Mouse (Mus musculus) forebrain, embryonic 11.5 days (tissue): Measurements from ENCODE around the gene Patl2. TPM values are rescaled to one million over a fixed set of nuclear protein-coding genes. Genes with fewer than 3 reads are reported as not detected.

Source experiments
- ATAC-seq: fragments of 200-750 bp; cut with Nextera tagmentation; replicated peaks from 2 replicates; pipeline ENCODE4 v1.8.0; 2017; ENCODE audit warnings: moderate TSS enrichment; ENCODE audit not compliant: low FRiP score
- DNase-seq: peaks from one replicate; pipeline ENCODE4 v3.0.0-alpha.2; 2017; ENCODE audit warnings: low spot score
- H3K27ac ChIP-seq: fragments of 300-500 bp; sonication (generic); 2 replicates; pipeline ENCODE4 v1.5.1; 2014; ENCODE audit warnings: low read depth, low read length
- H3K27me3 ChIP-seq: fragments of 300-500 bp; sonication (generic); 2 replicates; pipeline ENCODE4 v1.6.1; 2014; ENCODE audit warnings: mild to moderate bottlenecking, low read length, mixed read lengths; ENCODE audit not compliant: control insufficient read depth, insufficient read depth
- H3K36me3 ChIP-seq: fragments of 300-500 bp; sonication (generic); 2 replicates; pipeline ENCODE4 v1.6.1; 2014; ENCODE audit warnings: mild to moderate bottlenecking, low read length, moderate library complexity, mixed read lengths; ENCODE audit not compliant: control insufficient read depth, insufficient read depth
- H3K4me1 ChIP-seq: fragments of 300-500 bp; sonication (generic); replicated peaks from 2 replicates; pipeline ENCODE4 v1.6.1; 2014; ENCODE audit warnings: low read length, mixed read lengths; ENCODE audit not compliant: control insufficient read depth, insufficient read depth
- H3K4me2 ChIP-seq: fragments of 300-500 bp; sonication (generic); 2 replicates; pipeline ENCODE4 v1.6.1; 2014; ENCODE audit warnings: low read depth, mild to moderate bottlenecking, low read length, moderate library complexity, mixed read lengths; ENCODE audit not compliant: severe bottlenecking
- H3K4me3 ChIP-seq: fragments of 300-500 bp; sonication (generic); 2 replicates; pipeline ENCODE4 v1.5.1; 2014; ENCODE audit warnings: low read depth, low read length
- H3K9ac ChIP-seq: fragments of 300-500 bp; sonication (generic); 2 replicates; pipeline ENCODE4 v1.6.1; 2014; ENCODE audit warnings: low read length
- H3K9me3 ChIP-seq: fragments of 300-500 bp; sonication (generic); 2 replicates; pipeline ENCODE4 v1.6.1; 2016; ENCODE audit warnings: low read length, mixed read lengths; ENCODE audit not compliant: control insufficient read depth
- WGBS: fragments of 180-500 bp; shearing (Covaris S2); extraction: QIAGEN DNeasy Blood & Tissue Kit; methylation state at CpG from one replicate; pipeline ENCODE4 v1.1.7; 2014; 5-methylcytosine and 5-hydroxymethylcytosine counted together
- polyA plus RNA-seq: library from polyadenylated mRNA; unstranded; fragments of >200 nt; fragmentation: Nextera tagmentation; extraction: Ambion mirVana; gene quantifications from 2 replicates; pipeline ENCODE4 v1.2.1, GENCODE M21; 2014

Gene Patl2
- polyA plus RNA-seq, result not detected in 2 replicates

- Histone ChIP-seq H3K27me3 (no peaks in the 10 kb centered on the region), H3K4me2 (no peak within 1 kb of the TSS), H3K36me3 (no peaks in the 10 kb centered on the region), H3K9me3 (no peaks in the 10 kb centered on the region), H3K9ac (no peak within 1 kb of the TSS), H3K4me1 (no peaks in the 10 kb centered on the region), H3K4me3 (no peak within 1 kb of the TSS), H3K27ac (no peak within 1 kb of the TSS)
- ATAC-seq (no peak), DNase-seq (no peak)
- WGBS, result 81% methylated on average over 17 of the region's 17 CpGs
These were observed at the start of gene Patl2, which contains the start of gene Terb2 for GRCm38 (mm10) chr2:122186106-122186505. Gene Patl2 (minus strand): TSS chr2:122186189. Gene Terb2 (plus strand): TSS chr2:122186272.

- H3K36me3 ChIP-seq, result no peaks in the 10 kb centered on the region
- H3K9ac ChIP-seq, result no peak overlapping the region
- peak overlapping the region; percentile 60 for H3K4me2 ChIP-seq
- H3K27ac ChIP-seq, result no peak overlapping the region
- peak overlapping the region; percentile 51 for H3K4me3 ChIP-seq
- H3K27me3 ChIP-seq, result no peaks in the 10 kb centered on the region
- no peak for DNase-seq
- ATAC-seq, result no peak
- H3K9me3 ChIP-seq, result no peaks in the 10 kb centered on the region
- H3K4me1 ChIP-seq, result no peaks in the 10 kb centered on the region; the same call in 1 of the 2 replicates
- WGBS, result 91% methylated on average over 2 of the region's 2 CpGs
These were observed 49.4 kb upstream of the Patl2 start for GRCm38 (mm10) chr2:122235425-122235824.

DNA sequence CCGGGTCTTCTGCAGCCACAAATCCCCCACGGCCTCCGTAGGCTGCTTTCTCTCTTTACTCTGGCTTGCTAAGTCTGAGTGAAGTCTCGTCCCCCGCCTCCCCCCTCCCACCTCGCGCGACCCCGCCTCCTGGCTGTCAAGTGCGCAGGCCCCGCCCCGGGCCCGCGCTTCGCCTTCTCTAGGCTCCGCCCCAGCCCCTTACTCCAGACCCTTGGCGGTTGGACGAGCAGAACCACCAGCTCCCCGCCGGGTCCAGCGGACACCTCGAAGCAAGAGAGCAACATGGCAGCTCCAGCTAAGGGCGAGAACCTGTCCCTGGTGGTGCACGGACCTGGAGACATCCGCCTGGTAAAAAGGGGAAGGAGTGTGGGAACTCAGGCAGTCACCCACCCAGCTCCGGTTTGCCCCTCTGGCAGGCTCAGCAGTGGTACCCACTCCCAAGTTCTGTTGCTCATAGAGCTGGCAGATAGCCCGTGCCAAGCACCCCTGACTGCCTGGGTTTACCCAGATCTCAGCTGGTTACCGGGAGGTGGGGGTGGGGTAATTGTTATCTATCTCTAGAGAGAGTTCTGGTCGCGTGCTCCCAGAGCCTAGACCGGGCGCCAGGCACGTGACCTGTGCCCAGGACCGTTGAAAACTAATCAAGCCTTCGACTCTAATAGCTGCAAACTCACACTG lies 48.8 kb upstream of the Patl2 start, which contains the start of gene Sord:
Sord (plus strand) TSS at position 139 of the 678 bp plus-strand sequence.
- ATAC-seq (peak; percentile 96), DNase-seq (peak; percentile 97)
- H3K36me3 ChIP-seq, result no peaks in the 10 kb centered on the region
- under 1% methylated on average over 35 of the region's 35 CpGs for WGBS
- peak within 1 kb of the TSS; percentile 58; the same call in 1 of the 2 replicates for H3K27ac ChIP-seq
- no peaks in the 10 kb centered on the region for H3K9me3 ChIP-seq
- H3K9ac ChIP-seq, result peak within 1 kb of the TSS; percentile 51
- peak within 1 kb of the TSS; percentile 51 for H3K4me3 ChIP-seq
- peak within 1 kb of the TSS; percentile 60 for H3K4me2 ChIP-seq
- no peaks in the 10 kb centered on the region for H3K27me3 ChIP-seq
- H3K4me1 ChIP-seq, result no peaks in the 10 kb centered on the region; the same call in 1 of the 2 replicates

- Histone ChIP-seq H3K4me1 (no peaks in the 10 kb centered on the region; the same call in 1 of the 2 replicates), H3K9ac (peak overlapping the region; percentile 51), H3K27me3 (no peaks in the 10 kb centered on the region), H3K4me3 (peak overlapping the region; percentile 51), H3K27ac (peak overlapping the region; percentile 58; the same call in 1 of the 2 replicates), H3K4me2 (peak overlapping the region; percentile 60), H3K36me3 (no peaks in the 10 kb centered on the region), H3K9me3 (no peaks in the 10 kb centered on the region)
- peak; percentile 32 for ATAC-seq
- 7% methylated on average over 26 of the region's 26 CpGs for WGBS
- peak; percentile 61 for DNase-seq
These were observed 48.0 kb upstream of the Patl2 start for GRCm38 (mm10) chr2:122233759-122234557.

GRCm38 (mm10) chr2:122233341-122233740 lies 47.4 kb upstream of the Patl2 start:
- DNase-seq (no peak), ATAC-seq (no peak)
- 60% methylated on average over 5 of the region's 5 CpGs for WGBS
- no peak overlapping the region for H3K4me3 ChIP-seq
- no peaks in the 10 kb centered on the region for H3K9me3 ChIP-seq
- H3K4me1 ChIP-seq, result no peaks in the 10 kb centered on the region; the same call in 1 of the 2 replicates
- H3K27ac ChIP-seq, result no peak overlapping the region
- no peaks in the 10 kb centered on the region for H3K36me3 ChIP-seq
- H3K4me2 ChIP-seq, result no peak overlapping the region
- no peak overlapping the region for H3K9ac ChIP-seq
- H3K27me3 ChIP-seq, result no peaks in the 10 kb centered on the region

DNA sequence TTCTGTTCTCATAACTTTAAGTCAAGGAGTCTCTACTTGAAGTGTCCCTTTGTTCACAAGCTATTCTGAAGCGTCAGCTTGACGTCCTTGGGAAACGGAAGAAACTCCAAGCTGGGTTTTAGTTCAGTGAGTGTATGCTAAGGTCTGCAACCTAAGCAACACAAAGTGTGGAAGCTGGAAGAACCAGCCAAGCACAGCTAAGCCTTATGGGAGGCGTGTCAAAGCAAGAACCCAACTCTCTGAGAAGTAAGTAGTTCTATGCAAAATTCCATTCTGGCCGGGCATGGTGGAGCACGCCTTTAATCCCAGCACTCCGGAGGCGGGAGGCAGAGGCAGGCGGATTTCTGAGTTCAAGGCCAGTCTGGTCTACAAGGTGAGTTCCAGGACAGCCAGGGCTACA lies 45.6 kb upstream of the Patl2 start:
- ATAC-seq (no peak), DNase-seq (no peak)
- no peak overlapping the region for H3K9ac ChIP-seq
- H3K4me1 ChIP-seq, result no peaks in the 10 kb centered on the region; the same call in 1 of the 2 replicates
- no peak overlapping the region for H3K4me3 ChIP-seq
- H3K27me3 ChIP-seq, result no peaks in the 10 kb centered on the region
- 73% methylated on average over 9 of the region's 9 CpGs for WGBS
- no peaks in the 10 kb centered on the region for H3K36me3 ChIP-seq
- H3K27ac ChIP-seq, result no peak overlapping the region
- no peak overlapping the region for H3K4me2 ChIP-seq
- H3K9me3 ChIP-seq, result no peaks in the 10 kb centered on the region

DNA sequence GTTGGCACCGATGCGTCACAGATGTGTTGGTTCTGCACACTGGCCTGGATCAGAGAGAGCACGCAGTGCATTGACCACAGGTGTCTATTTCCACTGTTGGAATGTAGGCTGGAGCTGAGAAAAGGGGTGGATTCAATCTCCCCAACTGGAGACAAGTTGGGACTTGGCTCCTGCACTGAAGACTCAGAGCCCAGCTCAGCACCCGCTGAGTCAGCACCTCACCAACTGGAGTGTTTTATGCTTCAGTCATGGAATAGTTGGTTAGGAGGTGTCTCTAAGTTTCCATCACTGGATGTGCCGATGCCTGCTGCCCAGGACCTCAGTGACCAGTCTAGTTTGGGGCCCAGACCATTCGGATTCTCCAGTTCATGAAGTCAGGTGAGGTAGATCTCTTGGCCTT lies 44.4 kb upstream of the Patl2 start:
- ATAC-seq, result no peak
- Histone ChIP-seq H3K36me3 (no peaks in the 10 kb centered on the region), H3K4me2 (no peak overlapping the region), H3K27me3 (no peaks in the 10 kb centered on the region), H3K27ac (no peak overlapping the region), H3K4me3 (no peak overlapping the region), H3K4me1 (no peaks in the 10 kb centered on the region; the same call in 1 of the 2 replicates), H3K9me3 (no peaks in the 10 kb centered on the region), H3K9ac (no peak overlapping the region)
- DNase-seq, result no peak
- 85% methylated on average over 6 of the region's 6 CpGs for WGBS

DNA sequence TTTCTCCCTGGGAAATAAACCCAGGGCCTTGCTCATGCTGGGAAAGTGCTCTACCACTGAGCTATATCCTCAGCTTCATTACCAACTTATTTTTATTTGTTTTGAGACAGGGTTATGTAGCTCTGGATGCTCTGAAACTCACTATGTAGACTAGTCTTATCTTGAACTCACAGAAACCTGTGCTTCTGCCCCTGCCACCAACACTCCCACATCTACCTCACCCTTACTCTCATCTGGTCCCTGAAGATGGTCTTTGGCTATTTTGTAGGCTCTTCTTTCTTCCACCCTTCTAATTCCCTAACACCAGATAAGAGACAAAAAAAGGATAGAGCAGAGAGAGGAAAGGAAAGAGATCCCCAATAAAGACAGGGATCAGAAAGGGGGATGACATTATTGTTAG lies 37.7 kb upstream of the Patl2 start:
- Histone ChIP-seq H3K4me2 (no peak overlapping the region), H3K4me1 (no peaks in the 10 kb centered on the region), H3K9ac (no peak overlapping the region), H3K9me3 (no peaks in the 10 kb centered on the region), H3K27me3 (no peaks in the 10 kb centered on the region), H3K27ac (no peak overlapping the region), H3K4me3 (no peak overlapping the region), H3K36me3 (no peaks in the 10 kb centered on the region)
- DNase-seq (no peak), ATAC-seq (no peak)
